Mouse (Mus musculus): ENCODE data around the gene Ms4a15. TPM values are rescaled to one million over a fixed set of nuclear protein-coding genes. Genes with fewer than 3 reads are reported as not detected.

The Ms4a15 gene
- polyA plus RNA-seq, 1 experiment from 2014 or later, result 0.25 TPM

GRCm38 (mm10) chr19:10936077-10936476, 57.0 kb downstream of the Ms4a15 start:
- Histone ChIP-seq H3K4me1 (peaks cover 10% of the 10 kb centered on the region), H3K4me3 (no peak overlapping the region), H3K9me3 (no peaks in the 10 kb centered on the region), H3K9ac (replicated peaks) (no peak overlapping the region), H3K36me3 (no peaks in the 10 kb centered on the region), H3K27ac (replicated peaks) (no peak overlapping the region), H3K4me2 (replicated peaks) (no peak overlapping the region), H3K27me3 (no peaks in the 10 kb centered on the region)
- WGBS, result 94% methylated on average over 5 of the region's 5 CpGs
- no peak for ATAC-seq (replicated peaks)

- no peak for ATAC-seq (replicated peaks)
- 20% methylated on average over 5 of the region's 5 CpGs for WGBS
- no peak overlapping the region for H3K27ac ChIP-seq (replicated peaks)
Observed at GRCm38 (mm10) chr19:10935029-10935428, 58.0 kb downstream of the Ms4a15 start.

GRCm38 (mm10) chr19:10930641-10931040, 62.4 kb downstream of the Ms4a15 start:
- Histone ChIP-seq H3K36me3 (no peaks in the 10 kb centered on the region), H3K9ac (replicated peaks) (no peak overlapping the region), H3K27ac (replicated peaks) (no peak overlapping the region), H3K4me2 (replicated peaks) (no peak overlapping the region), H3K4me3 (no peak overlapping the region), H3K27me3 (no peaks in the 10 kb centered on the region), H3K9me3 (no peaks in the 10 kb centered on the region), H3K4me1 (no peaks in the 10 kb centered on the region)
- no peak for ATAC-seq (replicated peaks)
- 98% methylated on average over 2 of the region's 2 CpGs for WGBS

More at GRCm38 (mm10) chr19:10935029-10935428, 58.0 kb downstream of the Ms4a15 start:
- H3K36me3 ChIP-seq, result no peaks in the 10 kb centered on the region
- H3K4me2 ChIP-seq (replicated peaks), result no peak overlapping the region
- H3K9ac ChIP-seq (replicated peaks), result no peak overlapping the region
- no peaks in the 10 kb centered on the region for H3K9me3 ChIP-seq
- H3K4me3 ChIP-seq, result no peak overlapping the region
- H3K27me3 ChIP-seq, result no peaks in the 10 kb centered on the region
- 0 out of 2 replicates have a peak, but pooled peaks cover under 1% of the 10 kb centered on the region for H3K4me1 ChIP-seq

Other genes with a start within 250 kb of the Ms4a15 start
- not detected in 2 replicates for gene Cd6, start 163.2 kb downstream of the Ms4a15 start, polyA plus RNA-seq (2015; fragmentation: Nextera tagmentation; extraction: Ambion mirVana)
- 0.39 and 0.42 TPM in 2 replicates for gene Slc15a3, start 153.5 kb downstream of the Ms4a15 start, polyA plus RNA-seq (2015; fragmentation: Nextera tagmentation; extraction: Ambion mirVana)
- 166 and 173 TPM in 2 replicates for gene Tmem132a, start 123.3 kb downstream of the Ms4a15 start, polyA plus RNA-seq (2015; fragmentation: Nextera tagmentation; extraction: Ambion mirVana)
- gene Tmem109, start 111.2 kb downstream of the Ms4a15 start, polyA plus RNA-seq (2015; fragmentation: Nextera tagmentation; extraction: Ambion mirVana), result 39.9 and 40.2 TPM in 2 replicates
- 42.2 and 52.4 TPM in 2 replicates for gene Prpf19, start 98.0 kb downstream of the Ms4a15 start, polyA plus RNA-seq (2015; fragmentation: Nextera tagmentation; extraction: Ambion mirVana)
- 0.22 and 0.33 TPM in 2 replicates for gene Zp1, start 72.6 kb downstream of the Ms4a15 start, polyA plus RNA-seq (2015; fragmentation: Nextera tagmentation; extraction: Ambion mirVana)
- gene Ptgdr2, start 56.1 kb downstream of the Ms4a15 start, polyA plus RNA-seq (2015; fragmentation: Nextera tagmentation; extraction: Ambion mirVana), result 0.06 and 0.20 TPM in 2 replicates
- 19.2 and 19.4 TPM in 2 replicates for gene Ccdc86, start 44.0 kb downstream of the Ms4a15 start, polyA plus RNA-seq (2015; fragmentation: Nextera tagmentation; extraction: Ambion mirVana)
- not detected in 2 replicates for gene Ms4a10, start 18.6 kb downstream of the Ms4a15 start, polyA plus RNA-seq (2015; fragmentation: Nextera tagmentation; extraction: Ambion mirVana)
- not detected in 2 replicates for gene Ms4a18, start 24.8 kb upstream of the Ms4a15 start, polyA plus RNA-seq (2015; fragmentation: Nextera tagmentation; extraction: Ambion mirVana)
- gene Ms4a8a, start 87.9 kb upstream of the Ms4a15 start, polyA plus RNA-seq (2015; fragmentation: Nextera tagmentation; extraction: Ambion mirVana), result not detected in 2 replicates
- not detected in 2 replicates for gene 1700017D01Rik, start 137.6 kb upstream of the Ms4a15 start, polyA plus RNA-seq (2015; fragmentation: Nextera tagmentation; extraction: Ambion mirVana)
- gene 1700025F22Rik, start 172.1 kb upstream of the Ms4a15 start, polyA plus RNA-seq (2015; fragmentation: Nextera tagmentation; extraction: Ambion mirVana), result not detected in 2 replicates
- gene Ms4a13, start 203.5 kb upstream of the Ms4a15 start, polyA plus RNA-seq (2015; fragmentation: Nextera tagmentation; extraction: Ambion mirVana), result not detected in 2 replicates
- not detected in 2 replicates for gene Ms4a12, start 239.2 kb upstream of the Ms4a15 start, polyA plus RNA-seq (2015; fragmentation: Nextera tagmentation; extraction: Ambion mirVana)